Mouse (Mus musculus): Measurements from ENCODE around the gene Tacc3.

Gene Tacc3

GRCm38 (mm10) chr5:33696430-33696829, 38.5 kb downstream of the Tacc3 start:
- no peak for DNase-seq

GRCm38 (mm10) chr5:33697534-33697933, 39.6 kb downstream of the Tacc3 start:
- no peak for DNase-seq

- no peak for DNase-seq
Measured at GRCm38 (mm10) chr5:33697947-33698512, 40.1 kb downstream of the Tacc3 start.

- DNase-seq, result no peak
Measured at GRCm38 (mm10) chr5:33698669-33699068, 40.7 kb downstream of the Tacc3 start.

GRCm38 (mm10) chr5:33700010-33700409, 42.1 kb downstream of the Tacc3 start:
- no peak for DNase-seq

- no peak for DNase-seq
Measured at GRCm38 (mm10) chr5:33701832-33702231, 43.9 kb downstream of the Tacc3 start.

GRCm38 (mm10) chr5:33703999-33704398, 46.1 kb downstream of the Tacc3 start:
- DNase-seq, result no peak

GRCm38 (mm10) chr5:33704945-33705611, 47.1 kb downstream of the Tacc3 start:
- no peak for DNase-seq

GRCm38 (mm10) chr5:33705612-33706349, 47.9 kb downstream of the Tacc3 start:
- no peak for DNase-seq

GRCm38 (mm10) chr5:33706350-33706629, 48.4 kb downstream of the Tacc3 start:
- no peak for DNase-seq

- no peak for DNase-seq
Measured at GRCm38 (mm10) chr5:33707163-33707562, 49.2 kb downstream of the Tacc3 start.

- no peak for DNase-seq
Measured at GRCm38 (mm10) chr5:33709037-33709436, 51.1 kb downstream of the Tacc3 start.

- no peak for DNase-seq
Measured at GRCm38 (mm10) chr5:33712550-33712949, 54.6 kb downstream of the Tacc3 start.

GRCm38 (mm10) chr5:33715182-33715581, 57.3 kb downstream of the Tacc3 start:
- DNase-seq, result no peak

GRCm38 (mm10) chr5:33716467-33716866, 58.5 kb downstream of the Tacc3 start:
- no peak for DNase-seq

- DNase-seq, result no peak
Measured at GRCm38 (mm10) chr5:33718460-33718859, 60.5 kb downstream of the Tacc3 start.

- DNase-seq, result no peak
Measured at GRCm38 (mm10) chr5:33720852-33721490, 63.0 kb downstream of the Tacc3 start.

- DNase-seq, result no peak
Measured at GRCm38 (mm10) chr5:33721541-33722265, 63.8 kb downstream of the Tacc3 start, which contains the start of gene Fgfr3. TSS of gene Fgfr3 (plus strand) at chr5:33721674.

- no peak for DNase-seq
Measured at GRCm38 (mm10) chr5:33722266-33723018, 64.5 kb downstream of the Tacc3 start.

GRCm38 (mm10) chr5:33723019-33723640, 65.2 kb downstream of the Tacc3 start:
- no peak for DNase-seq

GRCm38 (mm10) chr5:33723641-33724465, 65.9 kb downstream of the Tacc3 start:
- DNase-seq, result no peak

All from cerebellum, adult 11 months (tissue).